Mouse (Mus musculus) leukemia stem cell, adult 10-12 weeks (primary cell): Measurements from ENCODE around the gene Lrrc17. TPM values are rescaled to one million over a fixed set of nuclear protein-coding genes. Genes with fewer than 3 reads are reported as not detected.

Source experiments
- polyA plus RNA-seq: library from polyadenylated mRNA; stranded (reverse); fragments of >175 nt; gene quantifications from 2 replicates; pipeline ENCODE4 v1.2.3, GENCODE M21; 2012; ENCODE audit warnings: low replicate concordance

Gene Lrrc17
- not detected in 2 replicates for polyA plus RNA-seq

GRCm38 (mm10) chr5:21543409-21544201 lies at the start of gene Lrrc17:
Gene Lrrc17 (plus strand): TSS chr5:21543559.

Other genes starting within 250 kb of the Lrrc17 start
- gene Fgl2, start 170.9 kb upstream of the Lrrc17 start, polyA plus RNA-seq = 2.2 and 4.5 TPM in 2 replicates
- gene Ccdc146, start 118.9 kb upstream of the Lrrc17 start, polyA plus RNA-seq = not detected in 2 replicates
- 3.0 TPM in 2 replicates for gene Fam185a, start 118.6 kb upstream of the Lrrc17 start, polyA plus RNA-seq
- gene Fbxl13, start 102.1 kb downstream of the Lrrc17 start, polyA plus RNA-seq = 0.07 TPM in 1 of 2 replicates, not detected in the other
- gene Armc10, start 102.3 kb downstream of the Lrrc17 start, polyA plus RNA-seq = 48.3 and 54.9 TPM in 2 replicates
- 0.74 and 1.4 TPM in 2 replicates for gene Napepld, start 157.8 kb downstream of the Lrrc17 start, polyA plus RNA-seq
- 15.8 and 29.8 TPM in 2 replicates for gene Pmpcb, start 193.6 kb downstream of the Lrrc17 start, polyA plus RNA-seq
- 76.0 and 114 TPM in 2 replicates for gene Dnajc2, start 241.7 kb downstream of the Lrrc17 start, polyA plus RNA-seq
- gene Psmc2, start 241.7 kb downstream of the Lrrc17 start, polyA plus RNA-seq = 4.0 and 13.4 TPM in 2 replicates